Mouse (Mus musculus) kidney, embryonic 14.5 days (tissue): Measurements from ENCODE around the gene Tmem132b. TPM values are rescaled to one million over a fixed set of nuclear protein-coding genes. Genes with fewer than 3 reads are reported as not detected.

Experiments used
- ATAC-seq: fragments of 200-750 bp; cut with Nextera tagmentation; 2 replicates; pipeline ENCODE4 v1.8.0; 2017; ENCODE audit warnings: moderate number of reproducible peaks, mild to moderate bottlenecking, moderate TSS enrichment, moderate library complexity; ENCODE audit not compliant: low FRiP score, low TSS enrichment
- H3K27ac ChIP-seq: fragments of 300-500 bp; sonication (generic); 2 replicates; pipeline ENCODE4 v1.5.1; 2014; ENCODE audit warnings: low read depth, mild to moderate bottlenecking, low read length, moderate library complexity, mixed read lengths
- H3K27me3 ChIP-seq: fragments of 300-500 bp; sonication (generic); 2 replicates; pipeline ENCODE4 v1.6.1; 2014; ENCODE audit warnings: mild to moderate bottlenecking, low read length; ENCODE audit not compliant: control insufficient read depth, insufficient read depth
- H3K36me3 ChIP-seq: fragments of 300-500 bp; sonication (generic); 2 replicates; pipeline ENCODE4 v1.6.1; 2014; ENCODE audit warnings: low read length, mixed read lengths; ENCODE audit not compliant: control insufficient read depth, insufficient read depth
- H3K4me1 ChIP-seq: fragments of 300-500 bp; sonication (generic); 2 replicates; pipeline ENCODE4 v1.6.1; 2014; ENCODE audit warnings: low read length, mixed read lengths; ENCODE audit not compliant: control insufficient read depth, insufficient read depth
- H3K4me2 ChIP-seq: fragments of 300-500 bp; sonication (generic); replicated peaks from 2 replicates; pipeline ENCODE4 v1.6.1; 2014; ENCODE audit warnings: low read depth, mild to moderate bottlenecking, low read length
- H3K4me3 ChIP-seq: fragments of 300-500 bp; sonication (generic); 2 replicates; pipeline ENCODE4 v1.5.1; 2014; ENCODE audit warnings: mild to moderate bottlenecking, low read length
- H3K9ac ChIP-seq: fragments of 300-500 bp; sonication (generic); 2 replicates; pipeline ENCODE4 v1.6.1; 2014; ENCODE audit warnings: low read depth, mild to moderate bottlenecking, low read length, moderate library complexity
- H3K9me3 ChIP-seq: fragments of 300-500 bp; sonication (generic); 2 replicates; pipeline ENCODE4 v1.6.1; 2016; ENCODE audit warnings: low read length; ENCODE audit not compliant: control insufficient read depth
- WGBS: fragments of 180-500 bp; shearing (Covaris S2); extraction: QIAGEN DNeasy Blood & Tissue Kit; methylation state at CpG from one replicate; pipeline ENCODE4 v1.1.7; 2014; 5-methylcytosine and 5-hydroxymethylcytosine counted together
- polyA plus RNA-seq: library from polyadenylated mRNA; unstranded; fragments of >200 nt; fragmentation: Nextera tagmentation; extraction: Ambion mirVana; gene quantifications from 2 replicates; pipeline ENCODE4 v1.2.1, GENCODE M21; 2014

Tmem132b gene
- polyA plus RNA-seq, 1 experiment from 2014 or later: 0.46 TPM

GRCm38 (mm10) chr5:125692538-125692937, 161.0 kb downstream of the Tmem132b start:
- no peak overlapping the region for H3K4me2 ChIP-seq
- no peak overlapping the region for H3K9ac ChIP-seq
- WGBS: 28% methylated on average over 10 of the region's 10 CpGs
- no peaks in the 10 kb centered on the region for H3K9me3 ChIP-seq
- no peak for ATAC-seq
- H3K36me3 ChIP-seq: no peaks in the 10 kb centered on the region
- no peak overlapping the region for H3K27ac ChIP-seq
- peaks cover 3% of the 10 kb centered on the region; the same call in 1 of the 2 replicates for H3K27me3 ChIP-seq
- H3K4me3 ChIP-seq: no peak overlapping the region
- H3K4me1 ChIP-seq: no peaks in the 10 kb centered on the region

- Histone ChIP-seq H3K27me3 (no peaks in the 10 kb centered on the region), H3K4me1 (no peaks in the 10 kb centered on the region), H3K36me3 (no peaks in the 10 kb centered on the region), H3K27ac (no peak overlapping the region), H3K4me2 (no peak overlapping the region), H3K9ac (no peak overlapping the region), H3K9me3 (no peaks in the 10 kb centered on the region), H3K4me3 (no peak overlapping the region)
- 77% methylated on average over 3 of the region's 3 CpGs for WGBS
- no peak for ATAC-seq
Observed at GRCm38 (mm10) chr5:125699395-125699794, 167.8 kb downstream of the Tmem132b start.

GRCm38 (mm10) chr5:125700234-125700633, 168.7 kb downstream of the Tmem132b start:
- H3K36me3 ChIP-seq: no peaks in the 10 kb centered on the region
- no peak overlapping the region for H3K4me3 ChIP-seq
- no peak overlapping the region for H3K4me2 ChIP-seq
- WGBS: 87% methylated on average over 5 of the region's 5 CpGs
- H3K9me3 ChIP-seq: no peaks in the 10 kb centered on the region
- no peaks in the 10 kb centered on the region for H3K27me3 ChIP-seq
- no peak for ATAC-seq
- H3K4me1 ChIP-seq: no peaks in the 10 kb centered on the region
- H3K9ac ChIP-seq: no peak overlapping the region
- H3K27ac ChIP-seq: no peak overlapping the region

- Histone ChIP-seq H3K4me2 (no peak overlapping the region), H3K4me3 (no peak overlapping the region), H3K36me3 (no peaks in the 10 kb centered on the region), H3K27ac (no peak overlapping the region), H3K4me1 (no peaks in the 10 kb centered on the region), H3K9me3 (no peaks in the 10 kb centered on the region), H3K9ac (no peak overlapping the region), H3K27me3 (no peaks in the 10 kb centered on the region)
- WGBS: 70% methylated on average over 8 of the region's 8 CpGs
- no peak for ATAC-seq
Observed at GRCm38 (mm10) chr5:125705379-125705778, 173.8 kb downstream of the Tmem132b start.

GRCm38 (mm10) chr5:125709160-125709559, 177.6 kb downstream of the Tmem132b start:
- Histone ChIP-seq H3K36me3 (no peaks in the 10 kb centered on the region), H3K27ac (no peak overlapping the region), H3K9ac (no peak overlapping the region), H3K4me1 (no peaks in the 10 kb centered on the region), H3K4me3 (no peak overlapping the region), H3K27me3 (no peaks in the 10 kb centered on the region), H3K4me2 (no peak overlapping the region), H3K9me3 (no peaks in the 10 kb centered on the region)
- WGBS: 3% methylated on average over 3 of the region's 3 CpGs
- no peak for ATAC-seq

GRCm38 (mm10) chr5:125726815-125727214, 195.2 kb downstream of the Tmem132b start:
- no peaks in the 10 kb centered on the region for H3K4me1 ChIP-seq
- ATAC-seq: no peak
- WGBS: 90% methylated on average over 7 of the region's 7 CpGs
- H3K27me3 ChIP-seq: no peaks in the 10 kb centered on the region
- H3K27ac ChIP-seq: no peak overlapping the region
- no peak overlapping the region for H3K9ac ChIP-seq
- 0 out of 2 replicates have a peak, but pooled peaks cover 4% of the 10 kb centered on the region for H3K9me3 ChIP-seq
- H3K36me3 ChIP-seq: no peaks in the 10 kb centered on the region
- no peak overlapping the region for H3K4me3 ChIP-seq
- no peak overlapping the region for H3K4me2 ChIP-seq

- H3K36me3 ChIP-seq: no peaks in the 10 kb centered on the region
- 0 out of 2 replicates have a peak, but pooled peaks cover 4% of the 10 kb centered on the region for H3K9me3 ChIP-seq
- no peak overlapping the region for H3K27ac ChIP-seq
- no peaks in the 10 kb centered on the region for H3K4me1 ChIP-seq
- WGBS: 82% methylated on average over 5 of the region's 5 CpGs
- no peak overlapping the region for H3K4me2 ChIP-seq
- H3K4me3 ChIP-seq: no peak overlapping the region
- no peak overlapping the region for H3K9ac ChIP-seq
- H3K27me3 ChIP-seq: no peaks in the 10 kb centered on the region
- ATAC-seq: no peak
Observed at GRCm38 (mm10) chr5:125727436-125727835, 195.9 kb downstream of the Tmem132b start.

- Histone ChIP-seq H3K9me3 (0 out of 2 replicates have a peak, but pooled peaks cover 4% of the 10 kb centered on the region), H3K4me3 (no peak overlapping the region), H3K4me1 (no peaks in the 10 kb centered on the region), H3K27me3 (no peaks in the 10 kb centered on the region), H3K27ac (no peak overlapping the region), H3K36me3 (no peaks in the 10 kb centered on the region), H3K4me2 (no peak overlapping the region), H3K9ac (no peak overlapping the region)
- no peak for ATAC-seq
- 81% methylated on average over 9 of the region's 9 CpGs for WGBS
Observed at GRCm38 (mm10) chr5:125727936-125728335, 196.4 kb downstream of the Tmem132b start.

- ATAC-seq: no peak
- Histone ChIP-seq H3K4me3 (no peak overlapping the region), H3K4me1 (no peaks in the 10 kb centered on the region), H3K9ac (no peak overlapping the region), H3K27ac (no peak overlapping the region), H3K27me3 (no peaks in the 10 kb centered on the region), H3K36me3 (no peaks in the 10 kb centered on the region), H3K4me2 (no peak overlapping the region), H3K9me3 (peaks cover 5% of the 10 kb centered on the region; the same call in 1 of the 2 replicates)
- 85% methylated on average over 3 of the region's 3 CpGs for WGBS
Observed at GRCm38 (mm10) chr5:125728521-125728920, 196.9 kb downstream of the Tmem132b start.
